Mouse (Mus musculus) T-helper 17 cell (primary cell): ENCODE measurements at regions not wholly inside any gene's neighbourhood (a gene's known extent, or its start where the extent isn't known, plus 50 kb on each side); places are given as distances from the start of the nearest gene placed in this dataset.

ENCODE experiments used
- in situ Hi-C, 2 experiments: fragments of 300-600 bp; cut with MboI, MseI; formaldehyde crosslinking; loops; 1 replicate in 1 of 2; 2 replicates in 1 of 2; pipeline ENCODE4 v1.15.1; 2025; ENCODE audit warnings: high pct_unique_total_duplicates in 2 of 2

GRCm38 (mm10) chr10:53852091-53852490 is 101.2 kb upstream of the Fam184a start:
- in situ Hi-C loops: loop anchor here in 1 of 2 experiments (25.0 kb wide), 1 partner anchor 1210 kb away; no protein-coding TSS in a partner anchor

GRCm38 (mm10) chr10:53850568-53850967 is 99.6 kb upstream of the Fam184a start:
- in situ Hi-C loops: loop anchor here in 1 of 2 experiments (25.0 kb wide), 1 partner anchor 1212 kb away; no protein-coding TSS in a partner anchor

DNA sequence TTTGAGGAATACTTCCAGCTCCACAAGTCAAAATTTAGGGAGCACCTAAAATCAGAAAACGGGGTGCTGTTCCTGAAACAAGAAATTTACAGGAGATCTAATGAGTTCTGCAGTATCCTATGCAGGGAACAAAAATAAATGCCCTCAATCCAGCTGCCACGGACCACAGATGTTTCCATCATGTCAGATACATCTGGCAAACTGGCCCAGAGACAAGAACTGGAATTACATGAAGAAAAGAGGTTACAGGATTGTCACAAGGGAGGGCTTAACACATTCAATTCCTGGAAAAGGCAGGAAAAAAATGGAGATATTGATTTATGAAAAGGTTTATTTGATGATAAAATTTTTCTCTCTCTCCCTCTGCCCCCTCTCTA is 62.3 kb upstream of the Fam184a start:
- in situ Hi-C loops: no loop called here

GRCm38 (mm10) chr10:53812597-53813243 is 61.8 kb upstream of the Fam184a start:
- in situ Hi-C loops: no loop called here

GRCm38 (mm10) chr10:53811904-53812596 is 61.1 kb upstream of the Fam184a start:
- in situ Hi-C loops: no loop called here

DNA sequence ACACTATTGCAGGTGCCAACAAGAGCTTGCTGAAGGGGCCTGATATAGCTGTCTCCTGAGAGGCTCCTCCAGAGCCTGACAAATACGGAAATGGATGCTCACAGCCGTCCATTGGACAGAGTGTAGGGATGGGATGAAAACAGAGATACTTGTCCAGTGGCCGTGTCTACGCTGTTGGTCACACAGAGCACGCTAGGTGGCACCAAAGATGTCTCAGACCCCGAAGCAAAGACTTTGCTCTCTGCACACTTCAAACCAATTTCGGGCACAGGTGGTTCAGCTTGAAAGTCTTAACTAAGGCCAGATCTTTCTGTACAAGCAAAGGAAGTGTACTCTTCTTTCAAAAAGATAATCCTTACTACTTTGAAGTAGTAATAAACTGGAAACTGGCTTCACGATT is 55.8 kb upstream of the Fam184a start:
- in situ Hi-C loops: no loop called here

- in situ Hi-C loops: no loop called here
Measured at GRCm38 (mm10) chr10:53801048-53801641, 50.2 kb upstream of the Fam184a start.
